Mouse (Mus musculus): ENCODE results near the gene Hspg2. TPM values are rescaled to one million over a fixed set of nuclear protein-coding genes. Genes with fewer than 3 reads are reported as not detected.
A peak's percentile ranks its signal among the peaks of the same experiment; 100 is the strongest.

Hspg2 gene
- total and polyA plus RNA-seq, 3 experiments: 114 to 190 (median 174) TPM

DNA sequence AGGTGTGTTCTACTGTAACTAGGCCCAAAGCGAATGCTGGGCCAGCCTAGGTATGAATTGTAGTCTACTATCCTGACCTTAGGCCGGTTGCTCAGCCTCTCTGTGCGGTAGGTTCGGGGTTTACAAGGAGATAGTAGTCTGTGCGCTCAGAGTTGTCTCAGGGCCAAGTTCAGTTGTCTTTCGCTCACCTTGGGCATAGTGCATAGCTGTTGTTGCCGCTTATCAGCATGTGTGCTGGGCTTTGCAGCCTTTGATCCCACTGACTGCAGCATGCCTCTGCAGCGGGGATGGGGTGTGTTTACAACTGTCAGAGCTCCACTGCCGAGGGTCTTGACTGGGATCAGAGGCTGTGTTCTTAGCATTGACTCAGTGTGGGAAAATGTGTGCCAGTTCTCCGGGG is 74.4 kb downstream of the Hspg2 start:
- H3K4me1 ChIP-seq (ENCODE audit: control insufficient read depth, insufficient read depth, low read length): no peaks in the 10 kb centered on the region

DNA sequence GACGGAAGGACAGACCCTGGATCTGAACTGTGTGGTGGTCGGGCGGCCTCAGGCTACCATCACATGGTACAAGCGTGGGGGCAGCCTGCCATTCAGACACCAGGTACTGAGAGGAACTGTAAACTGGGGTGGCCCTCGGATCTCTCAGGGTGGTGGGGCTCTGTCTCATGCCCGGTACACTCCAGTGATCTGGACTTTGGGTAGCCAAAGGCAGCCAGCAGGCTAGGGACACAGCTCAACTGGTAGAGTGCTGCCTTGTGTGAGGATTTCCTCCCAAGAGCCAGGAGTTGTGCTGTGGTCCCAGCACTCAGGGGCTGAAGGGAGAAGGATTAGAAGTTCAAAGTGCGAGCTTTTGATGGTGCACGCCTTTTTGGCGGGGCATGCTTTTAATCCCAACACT is 77.0 kb downstream of the Hspg2 start:
- WGBS: 98% methylated on average over 9 of the region's 9 CpGs
- H3K27ac ChIP-seq: no peak overlapping the region
- DNase-seq: no peak
- H3K27me3 ChIP-seq (ENCODE audit: control insufficient read depth, insufficient read depth, low read length): no peaks in the 10 kb centered on the region
- intact Hi-C loops (cut with DNase I): no loop called here
- H3K4me1 ChIP-seq (ENCODE audit: control insufficient read depth, insufficient read depth, low read length): no peaks in the 10 kb centered on the region
- no peaks in the 10 kb centered on the region; the same call in 1 of the 2 replicates for H3K36me3 ChIP-seq (ENCODE audit: control insufficient read depth, insufficient read depth, low read length)
- H3K79me2 ChIP-seq (replicated peaks; ENCODE audit: control insufficient read depth, insufficient read depth, low read length): no peaks in the 10 kb centered on the region; the same call in 1 of the 2 replicates
- TF ChIP-seq POLR2A (IDR thresholded peaks at IDR 0.05; ENCODE audit: insufficient read depth, low read depth, low read length): no peak
- TF ChIP-seq CTCF (IDR thresholded peaks at IDR 0.05): no peak
- no peak for TF ChIP-seq EP300 (IDR thresholded peaks at IDR 0.05; ENCODE audit: insufficient read depth, low read depth, low read length)
- H3K4me3 ChIP-seq: no peak overlapping the region
- no peak overlapping the region for H3K9ac ChIP-seq (ENCODE audit: low read depth, low read length)

More for the DNA sequence above, 74.4 kb downstream of the Hspg2 start:
- no peak overlapping the region for H3K4me3 ChIP-seq
- H3K27ac ChIP-seq: no peak overlapping the region
- DNase-seq: no peak
- no peaks in the 10 kb centered on the region; the same call in 1 of the 2 replicates for H3K36me3 ChIP-seq (ENCODE audit: control insufficient read depth, insufficient read depth, low read length)
- no peaks in the 10 kb centered on the region for H3K27me3 ChIP-seq (ENCODE audit: control insufficient read depth, insufficient read depth, low read length)
- intact Hi-C loops (cut with DNase I): no loop called here
- no peaks in the 10 kb centered on the region; the same call in 1 of the 2 replicates for H3K79me2 ChIP-seq (replicated peaks; ENCODE audit: control insufficient read depth, insufficient read depth, low read length)
- H3K9ac ChIP-seq (ENCODE audit: low read depth, low read length): no peak overlapping the region
- TF ChIP-seq EP300 (IDR thresholded peaks at IDR 0.05; ENCODE audit: insufficient read depth, low read depth, low read length) (no peak), POLR2A (IDR thresholded peaks at IDR 0.05; ENCODE audit: insufficient read depth, low read depth, low read length) (no peak), CTCF (IDR thresholded peaks at IDR 0.05) (no peak)
- WGBS: 70% methylated on average over 10 of the region's 10 CpGs

DNA sequence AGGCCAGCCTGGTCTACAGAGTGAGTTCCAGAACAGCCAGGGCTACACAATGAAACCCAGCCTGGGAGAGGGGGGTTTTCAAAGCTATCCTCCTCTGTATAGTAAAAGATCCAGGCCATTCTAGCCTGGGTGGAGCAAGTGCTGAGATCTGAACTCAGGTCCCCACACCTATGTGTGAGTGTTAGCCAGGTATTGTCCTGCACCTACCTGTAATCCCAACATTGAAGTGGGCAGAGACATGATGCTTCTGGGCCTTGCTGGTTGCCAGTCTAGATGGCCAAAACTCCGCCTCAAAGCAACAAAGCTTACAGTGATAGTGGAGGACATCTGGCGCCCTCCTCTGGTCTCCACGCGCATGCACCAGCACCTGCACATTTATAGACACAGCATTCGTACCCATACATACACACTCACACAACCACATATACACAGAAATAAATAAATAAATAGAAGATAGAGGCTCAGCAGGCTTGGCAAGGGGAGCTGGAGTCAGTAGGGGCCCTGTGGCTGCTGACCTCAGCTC is 77.5 kb downstream of the Hspg2 start:
- H3K9ac ChIP-seq (ENCODE audit: low read depth, low read length): no peak overlapping the region
- H3K4me1 ChIP-seq (ENCODE audit: control insufficient read depth, insufficient read depth, low read length): no peaks in the 10 kb centered on the region
- WGBS: 84% methylated on average over 5 of the region's 5 CpGs
- H3K4me3 ChIP-seq: no peak overlapping the region
- no peaks in the 10 kb centered on the region; the same call in 1 of the 2 replicates for H3K79me2 ChIP-seq (replicated peaks; ENCODE audit: control insufficient read depth, insufficient read depth, low read length)
- intact Hi-C loops (cut with DNase I): loop anchor here (2.0 kb wide), 1 partner anchor 103 kb away; no protein-coding TSS in a partner anchor
- no peak overlapping the region for H3K27ac ChIP-seq
- DNase-seq: no peak
- no peaks in the 10 kb centered on the region for H3K27me3 ChIP-seq (ENCODE audit: control insufficient read depth, insufficient read depth, low read length)
- TF ChIP-seq POLR2A (IDR thresholded peaks at IDR 0.05; ENCODE audit: insufficient read depth, low read depth, low read length) (no peak), CTCF (IDR thresholded peaks at IDR 0.05) (peak; percentile 69), EP300 (IDR thresholded peaks at IDR 0.05; ENCODE audit: insufficient read depth, low read depth, low read length) (0 out of 2 replicates have a peak, but pooled peaks have one; percentile 47)
- H3K36me3 ChIP-seq (ENCODE audit: control insufficient read depth, insufficient read depth, low read length): no peaks in the 10 kb centered on the region

DNA sequence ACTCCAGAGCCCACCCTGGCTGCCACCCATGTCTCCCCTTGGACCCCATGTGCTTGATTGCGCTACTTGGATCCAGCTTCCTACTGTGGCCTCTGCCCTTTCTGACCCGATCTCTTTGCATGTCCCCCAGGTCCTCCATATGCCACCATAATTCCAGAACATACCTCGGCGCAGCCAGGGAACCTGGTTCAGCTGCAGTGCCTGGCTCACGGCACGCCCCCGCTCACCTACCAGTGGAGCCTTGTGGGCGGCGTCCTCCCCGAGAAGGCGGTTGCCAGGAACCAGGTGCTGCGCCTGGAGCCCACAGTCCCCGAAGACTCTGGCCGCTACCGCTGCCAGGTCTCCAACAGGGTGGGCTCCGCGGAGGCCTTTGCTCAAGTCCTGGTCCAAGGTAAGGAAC is 84.9 kb downstream of the Hspg2 start:
- WGBS: 91% methylated on average over 17 of the region's 17 CpGs
- DNase-seq: no peak
- no peaks in the 10 kb centered on the region for H3K79me2 ChIP-seq (replicated peaks; ENCODE audit: control insufficient read depth, insufficient read depth, low read length)
- H3K4me1 ChIP-seq (ENCODE audit: control insufficient read depth, insufficient read depth, low read length): no peaks in the 10 kb centered on the region
- no peak overlapping the region for H3K4me3 ChIP-seq
- H3K27ac ChIP-seq: no peak overlapping the region
- intact Hi-C loops (cut with DNase I): loop anchor here (5.0 kb wide), 1 partner anchor 41 kb away; no protein-coding TSS in a partner anchor
- TF ChIP-seq CTCF (IDR thresholded peaks at IDR 0.05) (no peak), EP300 (IDR thresholded peaks at IDR 0.05; ENCODE audit: insufficient read depth, low read depth, low read length) (no peak), POLR2A (IDR thresholded peaks at IDR 0.05; ENCODE audit: insufficient read depth, low read depth, low read length) (no peak)
- no peak overlapping the region for H3K9ac ChIP-seq (ENCODE audit: low read depth, low read length)
- H3K27me3 ChIP-seq (ENCODE audit: control insufficient read depth, insufficient read depth, low read length): no peaks in the 10 kb centered on the region
- no peaks in the 10 kb centered on the region for H3K36me3 ChIP-seq (ENCODE audit: control insufficient read depth, insufficient read depth, low read length)

DNA sequence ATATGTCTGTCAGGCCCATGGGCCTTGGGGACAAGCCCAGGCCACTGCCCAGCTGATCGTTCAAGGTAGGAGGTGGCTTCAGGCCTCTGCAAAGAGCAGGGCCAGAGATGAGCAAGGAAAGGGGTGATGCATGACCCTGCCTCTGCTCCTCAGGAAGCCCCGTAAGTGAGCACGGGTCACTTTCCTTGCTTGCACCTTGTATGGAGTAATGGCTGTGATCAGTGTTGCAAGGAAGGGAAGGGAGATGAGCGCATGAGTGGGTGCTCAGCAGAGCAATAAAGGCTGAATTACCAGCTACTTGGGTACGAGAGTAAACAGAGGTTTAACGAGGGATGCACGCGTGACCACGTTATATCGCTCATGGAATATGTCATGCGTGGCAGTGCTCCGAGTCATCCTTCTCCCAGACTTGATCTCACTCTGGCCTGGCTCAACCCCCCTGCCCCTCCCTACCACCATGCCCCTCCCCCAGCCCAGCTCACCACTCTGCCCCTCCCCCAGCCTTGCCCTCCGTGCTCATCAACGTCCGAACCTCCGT is 88.2 kb downstream of the Hspg2 start:
- no peak overlapping the region for H3K9ac ChIP-seq (ENCODE audit: low read depth, low read length)
- TF ChIP-seq EP300 (IDR thresholded peaks at IDR 0.05; ENCODE audit: insufficient read depth, low read depth, low read length) (no peak), CTCF (IDR thresholded peaks at IDR 0.05) (no peak), POLR2A (IDR thresholded peaks at IDR 0.05; ENCODE audit: insufficient read depth, low read depth, low read length) (no peak)
- no peaks in the 10 kb centered on the region for H3K27me3 ChIP-seq (ENCODE audit: control insufficient read depth, insufficient read depth, low read length)
- intact Hi-C loops (cut with DNase I): no loop called here
- no peak overlapping the region for H3K4me3 ChIP-seq
- DNase-seq: no peak
- no peaks in the 10 kb centered on the region for H3K79me2 ChIP-seq (replicated peaks; ENCODE audit: control insufficient read depth, insufficient read depth, low read length)
- H3K27ac ChIP-seq: no peak overlapping the region
- no peaks in the 10 kb centered on the region for H3K36me3 ChIP-seq (ENCODE audit: control insufficient read depth, insufficient read depth, low read length)
- WGBS: 87% methylated on average over 16 of the region's 16 CpGs
- no peaks in the 10 kb centered on the region for H3K4me1 ChIP-seq (ENCODE audit: control insufficient read depth, insufficient read depth, low read length)

DNA sequence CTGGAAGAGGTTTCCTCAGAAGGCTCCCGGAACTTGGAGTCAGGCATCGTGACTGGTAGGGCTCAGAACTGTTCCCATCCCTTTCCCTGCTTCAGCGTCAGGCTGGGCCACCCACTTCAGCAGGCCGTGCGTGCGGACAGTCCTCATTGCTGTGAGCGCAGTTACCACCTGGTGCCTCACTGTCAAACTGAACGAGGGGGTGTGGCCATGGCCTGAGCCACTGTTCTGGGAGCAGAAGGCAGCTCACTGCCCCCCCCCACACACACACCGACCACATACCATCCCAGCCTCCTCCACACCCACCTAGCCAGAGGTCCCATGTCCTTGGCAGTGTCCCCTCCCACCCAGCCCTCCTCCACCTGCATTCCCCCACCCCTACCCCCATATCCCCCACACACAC is 101.3 kb downstream of the Hspg2 start:
- TF ChIP-seq CTCF (IDR thresholded peaks at IDR 0.05) (no peak), POLR2A (IDR thresholded peaks at IDR 0.05; ENCODE audit: insufficient read depth, low read depth, low read length) (no peak), EP300 (IDR thresholded peaks at IDR 0.05; ENCODE audit: insufficient read depth, low read depth, low read length) (no peak)
- no peaks in the 10 kb centered on the region for H3K79me2 ChIP-seq (replicated peaks; ENCODE audit: control insufficient read depth, insufficient read depth, low read length)
- no peak for DNase-seq
- intact Hi-C loops (cut with DNase I): loop anchor here (5.0 kb wide), 1 partner anchor 48 kb away; no protein-coding TSS in a partner anchor
- WGBS: 81% methylated on average over 9 of the region's 9 CpGs
- no peaks in the 10 kb centered on the region for H3K27me3 ChIP-seq (ENCODE audit: control insufficient read depth, insufficient read depth, low read length)
- H3K27ac ChIP-seq: no peak overlapping the region
- no peaks in the 10 kb centered on the region for H3K36me3 ChIP-seq (ENCODE audit: control insufficient read depth, insufficient read depth, low read length)
- H3K4me3 ChIP-seq: no peak overlapping the region
- H3K9ac ChIP-seq (ENCODE audit: low read depth, low read length): no peak overlapping the region
- H3K4me1 ChIP-seq (ENCODE audit: control insufficient read depth, insufficient read depth, low read length): no peaks in the 10 kb centered on the region
